Mouse (Mus musculus) embryonic fibroblast, embryonic 13.5 days (primary cell): ENCODE data around the gene Fmod.

Experiments used
- CTCF ChIP-seq: IDR thresholded peaks from 2 replicates; pipeline ENCODE4 v1.5.1; 2011; ENCODE audit warnings: mild to moderate bottlenecking, control low read depth, low read length, moderate library complexity, borderline replicate concordance; ENCODE audit not compliant: insufficient read depth
- POLR2A ChIP-seq: IDR thresholded peaks from 2 replicates; pipeline ENCODE4 v1.6.1; 2011; ENCODE audit warnings: low read depth, mild to moderate bottlenecking, control low read depth, low read length, moderate library complexity

- TF ChIP-seq POLR2A (no peak), CTCF (no peak)
These were observed 60.2 kb downstream of the Fmod start for GRCm38 (mm10) chr1:134097080-134097855.
